Mouse (Mus musculus) liver, embryonic 11.5 days (tissue): ENCODE results near the gene Ncmap. TPM values are rescaled to one million over a fixed set of nuclear protein-coding genes. Genes with fewer than 3 reads are reported as not detected.

ENCODE experiments used
- ATAC-seq: fragments of 200-750 bp; cut with Nextera tagmentation; replicated peaks from 2 replicates; pipeline ENCODE4 v1.8.0; 2017; ENCODE audit warnings: moderate number of reproducible peaks, mild to moderate bottlenecking, moderate TSS enrichment, moderate library complexity; ENCODE audit not compliant: low FRiP score
- DNase-seq: peaks from one replicate; pipeline ENCODE4 v3.0.0-alpha.2; 2017; ENCODE audit warnings: low spot score
- H3K27ac ChIP-seq: fragments of 300-500 bp; sonication (generic); 2 replicates; pipeline ENCODE4 v1.5.1; 2014; ENCODE audit warnings: mild to moderate bottlenecking, low read depth, low read length, control low read depth
- H3K27me3 ChIP-seq: fragments of 300-500 bp; sonication (generic); replicated peaks from 2 replicates; pipeline ENCODE4 v1.6.1; 2014; ENCODE audit warnings: low read length, mixed read lengths; ENCODE audit not compliant: control insufficient read depth, insufficient read depth
- H3K36me3 ChIP-seq: fragments of 300-500 bp; sonication (generic); 2 replicates; pipeline ENCODE4 v1.6.1; 2014; ENCODE audit warnings: mild to moderate bottlenecking, low read length, moderate library complexity, mixed read lengths; ENCODE audit not compliant: control insufficient read depth, insufficient read depth
- H3K4me1 ChIP-seq: fragments of 300-500 bp; sonication (generic); replicated peaks from 2 replicates; pipeline ENCODE4 v1.6.1; 2014; ENCODE audit warnings: low read length, mixed read lengths; ENCODE audit not compliant: control insufficient read depth, insufficient read depth
- H3K4me2 ChIP-seq: fragments of 300-500 bp; sonication (generic); 2 replicates; pipeline ENCODE4 v1.6.1; 2014; ENCODE audit warnings: mild to moderate bottlenecking, control low read depth, moderate library complexity
- H3K4me3 ChIP-seq: fragments of 300-500 bp; sonication (generic); 2 replicates; pipeline ENCODE4 v1.5.1; 2014; ENCODE audit warnings: low read depth, low read length, control low read depth
- H3K9ac ChIP-seq: fragments of 300-500 bp; sonication (generic); 2 replicates; pipeline ENCODE4 v1.6.1; 2014; ENCODE audit warnings: low read depth, low read length, control low read depth
- H3K9me3 ChIP-seq: fragments of 300-500 bp; sonication (generic); 2 replicates; pipeline ENCODE4 v1.6.1; 2016; ENCODE audit warnings: low read length, inconsistent platforms, mixed read lengths; ENCODE audit not compliant: control insufficient read depth
- WGBS: fragments of 180-500 bp; shearing (Covaris S2); extraction: QIAGEN DNeasy Blood & Tissue Kit; methylation state at CpG from one replicate; pipeline ENCODE4 v1.1.7; 2014; 5-methylcytosine and 5-hydroxymethylcytosine counted together
- polyA plus RNA-seq: library from polyadenylated mRNA; unstranded; fragments of >200 nt; fragmentation: Nextera tagmentation; extraction: Ambion mirVana; gene quantifications from 2 replicates; pipeline ENCODE4 v1.2.1, GENCODE M21; 2014

Ncmap gene
- polyA plus RNA-seq, 1 experiment from 2014 or later = 0.86 TPM

- Histone ChIP-seq H3K4me1 (peaks cover 16% of the 10 kb centered on the region), H3K4me3 (peak overlapping the region; percentile 79), H3K9me3 (no peaks in the 10 kb centered on the region), H3K4me2 (peak overlapping the region; percentile 98), H3K27me3 (no peaks in the 10 kb centered on the region), H3K27ac (0 out of 2 replicates have a peak overlapping the region, but pooled peaks have one; percentile 34), H3K36me3 (no peaks in the 10 kb centered on the region; the same call in 1 of the 2 replicates), H3K9ac (peak overlapping the region; percentile 81)
- DNase-seq = no peak
- WGBS = 14% methylated on average over 10 of the region's 10 CpGs
- ATAC-seq = no peak
Measured at GRCm38 (mm10) chr4:135433086-135433442, 35.0 kb upstream of the Ncmap start.

GRCm38 (mm10) chr4:135429990-135430760 is 32.1 kb upstream of the Ncmap start:
- H3K4me3 ChIP-seq = no peak overlapping the region
- no peaks in the 10 kb centered on the region for H3K27me3 ChIP-seq
- no peaks in the 10 kb centered on the region for H3K9me3 ChIP-seq
- no peak for DNase-seq
- no peaks in the 10 kb centered on the region; the same call in 1 of the 2 replicates for H3K36me3 ChIP-seq
- no peak overlapping the region for H3K9ac ChIP-seq
- peaks cover 11% of the 10 kb centered on the region for H3K4me1 ChIP-seq
- 80% methylated on average over 8 of the region's 8 CpGs for WGBS
- no peak overlapping the region for H3K27ac ChIP-seq
- ATAC-seq = no peak
- H3K4me2 ChIP-seq = no peak overlapping the region

- no peaks in the 10 kb centered on the region for H3K9me3 ChIP-seq
- H3K4me1 ChIP-seq = peaks cover 6% of the 10 kb centered on the region
- H3K4me3 ChIP-seq = no peak overlapping the region
- no peak overlapping the region for H3K27ac ChIP-seq
- no peak overlapping the region for H3K9ac ChIP-seq
- H3K36me3 ChIP-seq = no peaks in the 10 kb centered on the region; the same call in 1 of the 2 replicates
- 73% methylated on average over 4 of the region's 4 CpGs for WGBS
- ATAC-seq (no peak), DNase-seq (no peak)
- no peak overlapping the region for H3K4me2 ChIP-seq
- H3K27me3 ChIP-seq = no peaks in the 10 kb centered on the region
Measured at GRCm38 (mm10) chr4:135429383-135429782, 31.4 kb upstream of the Ncmap start.

GRCm38 (mm10) chr4:135426587-135426986 is 28.6 kb upstream of the Ncmap start:
- no peaks in the 10 kb centered on the region; the same call in 1 of the 2 replicates for H3K36me3 ChIP-seq
- DNase-seq (no peak), ATAC-seq (no peak)
- no peak overlapping the region for H3K4me2 ChIP-seq
- no peak overlapping the region for H3K27ac ChIP-seq
- no peaks in the 10 kb centered on the region for H3K27me3 ChIP-seq
- 87% methylated on average over 7 of the region's 7 CpGs for WGBS
- no peaks in the 10 kb centered on the region for H3K9me3 ChIP-seq
- no peak overlapping the region for H3K4me3 ChIP-seq
- H3K4me1 ChIP-seq = no peaks in the 10 kb centered on the region
- no peak overlapping the region for H3K9ac ChIP-seq

GRCm38 (mm10) chr4:135425625-135426024 is 27.6 kb upstream of the Ncmap start:
- H3K4me3 ChIP-seq = no peak overlapping the region
- no peaks in the 10 kb centered on the region for H3K4me1 ChIP-seq
- no peaks in the 10 kb centered on the region for H3K27me3 ChIP-seq
- ATAC-seq (no peak), DNase-seq (no peak)
- no peaks in the 10 kb centered on the region for H3K36me3 ChIP-seq
- 82% methylated on average over 9 of the region's 9 CpGs for WGBS
- no peak overlapping the region for H3K4me2 ChIP-seq
- H3K27ac ChIP-seq = no peak overlapping the region
- no peaks in the 10 kb centered on the region for H3K9me3 ChIP-seq
- H3K9ac ChIP-seq = no peak overlapping the region

- no peak overlapping the region for H3K27ac ChIP-seq
- H3K36me3 ChIP-seq = no peaks in the 10 kb centered on the region
- WGBS = 91% methylated on average over 13 of the region's 13 CpGs
Measured at GRCm38 (mm10) chr4:135420961-135421360, 22.9 kb upstream of the Ncmap start.

GRCm38 (mm10) chr4:135420416-135420815 is 22.4 kb upstream of the Ncmap start:
- Histone ChIP-seq H3K4me1 (peaks cover 5% of the 10 kb centered on the region; the same call in 1 of the 2 replicates), H3K36me3 (no peaks in the 10 kb centered on the region), H3K9ac (no peak overlapping the region), H3K27ac (no peak overlapping the region), H3K27me3 (no peaks in the 10 kb centered on the region), H3K9me3 (no peaks in the 10 kb centered on the region), H3K4me2 (no peak overlapping the region), H3K4me3 (no peak overlapping the region)
- ATAC-seq (no peak), DNase-seq (no peak)
- WGBS = 79% methylated on average over 11 of the region's 11 CpGs

More at GRCm38 (mm10) chr4:135420961-135421360, 22.9 kb upstream of the Ncmap start:
- Histone ChIP-seq H3K27me3 (no peaks in the 10 kb centered on the region), H3K4me3 (no peak overlapping the region), H3K4me2 (no peak overlapping the region), H3K9me3 (no peaks in the 10 kb centered on the region), H3K4me1 (0 out of 2 replicates have a peak, but pooled peaks cover 2% of the 10 kb centered on the region), H3K9ac (no peak overlapping the region)
- DNase-seq (no peak), ATAC-seq (no peak)

GRCm38 (mm10) chr4:135419996-135420395 is 22.0 kb upstream of the Ncmap start:
- no peaks in the 10 kb centered on the region for H3K36me3 ChIP-seq
- DNase-seq = no peak
- no peak overlapping the region for H3K4me2 ChIP-seq
- H3K4me3 ChIP-seq = no peak overlapping the region
- no peaks in the 10 kb centered on the region for H3K9me3 ChIP-seq
- H3K4me1 ChIP-seq = peaks cover 8% of the 10 kb centered on the region; the same call in 1 of the 2 replicates
- no peak overlapping the region for H3K27ac ChIP-seq
- 83% methylated on average over 21 of the region's 21 CpGs for WGBS
- no peaks in the 10 kb centered on the region for H3K27me3 ChIP-seq
- no peak overlapping the region for H3K9ac ChIP-seq
- ATAC-seq = no peak

- H3K4me2 ChIP-seq = no peak overlapping the region
Measured at GRCm38 (mm10) chr4:135416367-135416766, 18.3 kb upstream of the Ncmap start.

More at GRCm38 (mm10) chr4:135416367-135416766, 18.3 kb upstream of the Ncmap start:
- Histone ChIP-seq H3K9ac (no peak overlapping the region), H3K36me3 (0 out of 2 replicates have a peak, but pooled peaks cover 2% of the 10 kb centered on the region), H3K4me3 (no peak overlapping the region), H3K27ac (no peak overlapping the region), H3K9me3 (no peaks in the 10 kb centered on the region), H3K4me1 (peaks cover 8% of the 10 kb centered on the region; the same call in 1 of the 2 replicates), H3K27me3 (no peaks in the 10 kb centered on the region)
- ATAC-seq = no peak
- 60% methylated on average over 21 of the region's 21 CpGs for WGBS
- DNase-seq = no peak
